Mouse (Mus musculus): ENCODE results near the gene Trim31.

Trim31 gene

GRCm38 (mm10) chr17:36931130-36931529, 33.2 kb downstream of the Trim31 start:
- in situ Hi-C loops (cut with MboI; ENCODE audit: low pct_unique_long_range_greater_than_20kb in 1 of 2, low sequenced_read_pairs in 2 of 2, unreplicated experiment in 1 of 2): no loop called here

GRCm38 (mm10) chr17:36931806-36932205, 33.9 kb downstream of the Trim31 start:
- in situ Hi-C loops (cut with MboI; ENCODE audit: low pct_unique_long_range_greater_than_20kb in 1 of 2, low sequenced_read_pairs in 2 of 2, unreplicated experiment in 1 of 2): no loop called here

GRCm38 (mm10) chr17:36938056-36938455, 40.1 kb downstream of the Trim31 start:
- in situ Hi-C loops (cut with MboI; ENCODE audit: low pct_unique_long_range_greater_than_20kb in 1 of 2, low sequenced_read_pairs in 2 of 2, unreplicated experiment in 1 of 2): no loop called here

GRCm38 (mm10) chr17:36942391-36942790, 44.5 kb downstream of the Trim31 start:
- in situ Hi-C loops (cut with MboI; ENCODE audit: low pct_unique_long_range_greater_than_20kb in 1 of 2, low sequenced_read_pairs in 2 of 2, unreplicated experiment in 1 of 2): no loop called here

- in situ Hi-C loops (cut with MboI; ENCODE audit: low pct_unique_long_range_greater_than_20kb in 1 of 2, low sequenced_read_pairs in 2 of 2, unreplicated experiment in 1 of 2): no loop called here
Measured at GRCm38 (mm10) chr17:36942791-36943471, 45.0 kb downstream of the Trim31 start, which contains the start of gene Rnf39. Gene Rnf39 (plus strand): TSS chr17:36942918.

- in situ Hi-C loops (cut with MboI; ENCODE audit: low pct_unique_long_range_greater_than_20kb in 1 of 2, low sequenced_read_pairs in 2 of 2, unreplicated experiment in 1 of 2): no loop called here
Measured at GRCm38 (mm10) chr17:36943691-36944090, 45.8 kb downstream of the Trim31 start.

- in situ Hi-C loops (cut with MboI; ENCODE audit: low pct_unique_long_range_greater_than_20kb in 1 of 2, low sequenced_read_pairs in 2 of 2, unreplicated experiment in 1 of 2): no loop called here
Measured at GRCm38 (mm10) chr17:36944121-36944775, 46.3 kb downstream of the Trim31 start.

- in situ Hi-C loops (cut with MboI; ENCODE audit: low pct_unique_long_range_greater_than_20kb in 1 of 2, low sequenced_read_pairs in 2 of 2, unreplicated experiment in 1 of 2): no loop called here
Measured at GRCm38 (mm10) chr17:36947051-36947819, 49.3 kb downstream of the Trim31 start.

- in situ Hi-C loops (cut with MboI; ENCODE audit: low pct_unique_long_range_greater_than_20kb in 1 of 2, low sequenced_read_pairs in 2 of 2, unreplicated experiment in 1 of 2): no loop called here
Measured at GRCm38 (mm10) chr17:36948286-36948685, 50.4 kb downstream of the Trim31 start.

- in situ Hi-C loops (cut with MboI; ENCODE audit: low pct_unique_long_range_greater_than_20kb in 1 of 2, low sequenced_read_pairs in 2 of 2, unreplicated experiment in 1 of 2): no loop called here
Measured at GRCm38 (mm10) chr17:36949265-36949664, 51.3 kb downstream of the Trim31 start.

GRCm38 (mm10) chr17:36950981-36951947, 53.3 kb downstream of the Trim31 start, which contains the start of gene Ppp1r11:
Gene Ppp1r11 (minus strand): TSS chr17:36951741.
- in situ Hi-C loops (cut with MboI; ENCODE audit: low pct_unique_long_range_greater_than_20kb in 1 of 2, low sequenced_read_pairs in 2 of 2, unreplicated experiment in 1 of 2): no loop called here

- in situ Hi-C loops (cut with MboI; ENCODE audit: low pct_unique_long_range_greater_than_20kb in 1 of 2, low sequenced_read_pairs in 2 of 2, unreplicated experiment in 1 of 2): no loop called here
Measured at GRCm38 (mm10) chr17:36952631-36953030, 54.7 kb downstream of the Trim31 start.

- in situ Hi-C loops (cut with MboI; ENCODE audit: low pct_unique_long_range_greater_than_20kb in 1 of 2, low sequenced_read_pairs in 2 of 2, unreplicated experiment in 1 of 2): no loop called here
Measured at GRCm38 (mm10) chr17:36953062-36953461, 55.1 kb downstream of the Trim31 start.

- in situ Hi-C loops (cut with MboI; ENCODE audit: low pct_unique_long_range_greater_than_20kb in 1 of 2, low sequenced_read_pairs in 2 of 2, unreplicated experiment in 1 of 2): no loop called here
Measured at GRCm38 (mm10) chr17:36957999-36958743, 60.3 kb downstream of the Trim31 start, which contains the start of the genes Znrd1 and Znrd1as. Gene Znrd1 (minus strand): TSS chr17:36958559. Gene Znrd1as (plus strand): TSS chr17:36958592.

GRCm38 (mm10) chr17:36958884-36959283, 61.0 kb downstream of the Trim31 start:
- in situ Hi-C loops (cut with MboI; ENCODE audit: low pct_unique_long_range_greater_than_20kb in 1 of 2, low sequenced_read_pairs in 2 of 2, unreplicated experiment in 1 of 2): no loop called here
